Mouse (Mus musculus) naive thymus-derived CD4-positive, alpha-beta T cell, adult 5 months (primary cell): Measurements from ENCODE around the gene Alkbh6. TPM values are rescaled to one million over a fixed set of nuclear protein-coding genes. Genes with fewer than 3 reads are reported as not detected.

Source experiments
- polyA plus RNA-seq: library from polyadenylated mRNA; unstranded; fragments of 100-300 nt; shearing (Covaris generic); gene quantifications from one replicate; pipeline ENCODE4 v1.2.1, GENCODE M21; 2017

The Alkbh6 gene
- 92.8 TPM for polyA plus RNA-seq

GRCm38 (mm10) chr7:30308076-30309005 is at the start of gene Alkbh6:
Alkbh6 (plus strand) TSS chr7:30308717.

GRCm38 (mm10) chr7:30279951-30280669 is 28.4 kb upstream of the Alkbh6 start, which contains the start of the genes Thap8 and Wdr62:
Thap8 (plus strand) TSS chr7:30280094.
Wdr62 (minus strand) TSS chr7:30280419.

DNA sequence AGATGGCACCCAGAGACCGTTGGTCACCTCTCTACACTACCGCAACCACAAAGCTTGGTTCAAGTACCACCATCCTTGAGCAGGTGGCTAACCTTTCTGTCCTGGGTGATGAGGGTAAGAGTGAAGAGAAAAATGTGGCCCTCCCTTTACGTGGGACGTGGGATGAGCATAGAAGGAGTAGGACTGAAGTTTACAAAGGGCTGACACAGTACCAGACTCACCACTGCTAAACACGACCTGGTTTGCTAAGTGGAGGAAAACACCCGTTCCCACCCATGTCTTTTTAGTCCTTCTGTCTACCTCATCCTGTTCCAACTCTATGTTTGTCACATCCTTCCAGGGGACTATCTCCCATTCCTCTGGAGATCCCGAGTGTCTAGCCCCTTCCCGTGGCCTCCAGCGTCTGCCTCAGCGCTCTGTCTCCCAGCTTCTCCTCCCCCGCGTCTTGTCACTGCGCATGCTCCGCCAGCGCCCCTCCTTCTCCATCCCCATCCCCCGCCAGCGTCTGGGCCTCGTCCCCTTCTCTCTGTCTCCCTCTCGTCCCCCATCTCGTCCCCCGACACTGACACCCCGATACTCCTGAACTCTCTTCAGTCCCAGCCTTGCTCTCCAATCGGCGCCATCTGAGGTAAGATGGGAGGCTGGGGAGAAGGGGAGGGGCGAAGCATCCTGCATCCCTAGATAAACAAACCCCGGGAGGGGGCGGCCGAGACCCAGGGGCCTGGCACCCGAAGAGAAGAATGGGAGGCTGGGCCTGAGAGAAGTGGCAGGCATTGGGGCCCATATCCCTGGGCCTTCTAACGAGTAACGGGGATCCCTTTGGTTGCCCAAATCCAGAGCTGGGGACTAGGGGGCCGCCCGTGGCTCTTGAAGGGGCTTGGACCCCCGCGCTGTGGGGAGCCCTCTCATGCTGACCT is 17.0 kb upstream of the Alkbh6 start, which contains the start of gene Clip3:
Clip3 (plus strand) TSS at position 514 of the 917 bp plus-strand sequence.

GRCm38 (mm10) chr7:30314721-30315155 is 6.2 kb downstream of the Alkbh6 start, which contains the start of gene Syne4:
Syne4 (plus strand) TSS chr7:30314807.

DNA sequence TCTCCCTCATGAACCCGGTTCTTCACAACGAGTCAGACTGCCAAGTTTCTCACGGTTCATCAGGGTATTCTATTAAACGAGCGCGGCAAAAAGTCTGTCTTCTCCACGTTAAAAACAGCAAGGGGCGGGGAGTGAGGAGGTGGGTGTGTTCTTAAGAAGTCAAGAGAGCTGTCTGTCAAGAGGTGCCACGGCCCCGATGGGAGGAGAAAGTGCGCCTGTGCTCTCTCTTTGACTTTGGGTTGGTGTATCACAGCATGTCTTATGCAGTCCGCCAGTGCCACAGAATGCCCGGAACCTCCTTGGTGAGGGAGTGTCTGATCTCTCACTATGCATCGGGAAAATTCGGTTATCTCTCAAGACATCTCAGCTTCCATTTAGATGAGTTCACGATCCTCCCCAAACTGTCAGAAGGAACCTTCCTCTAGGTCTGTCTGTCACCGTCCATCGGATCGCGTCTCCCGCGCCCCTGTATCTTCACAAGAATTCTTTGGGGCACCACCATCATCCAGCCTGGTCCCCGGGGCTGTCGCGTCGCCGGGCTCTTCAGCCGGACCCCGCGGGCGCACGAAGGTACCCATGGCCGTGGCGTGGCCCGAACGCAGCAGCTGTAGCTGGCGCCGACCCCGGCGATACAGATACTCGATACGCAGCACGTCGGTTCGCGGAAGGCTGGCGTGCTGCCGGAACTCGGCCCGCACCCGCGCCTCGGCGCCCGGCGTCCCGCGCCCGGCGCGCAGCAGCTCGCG is 13.2 kb downstream of the Alkbh6 start, which contains the start of gene E130208F15Rik:
E130208F15Rik (plus strand) TSS at position 202 of the 746 bp plus-strand sequence.

GRCm38 (mm10) chr7:30323795-30324194 is 15.3 kb downstream of the Alkbh6 start, which contains the start of gene Sdhaf1:
Sdhaf1 (minus strand) TSS chr7:30323895.

DNA sequence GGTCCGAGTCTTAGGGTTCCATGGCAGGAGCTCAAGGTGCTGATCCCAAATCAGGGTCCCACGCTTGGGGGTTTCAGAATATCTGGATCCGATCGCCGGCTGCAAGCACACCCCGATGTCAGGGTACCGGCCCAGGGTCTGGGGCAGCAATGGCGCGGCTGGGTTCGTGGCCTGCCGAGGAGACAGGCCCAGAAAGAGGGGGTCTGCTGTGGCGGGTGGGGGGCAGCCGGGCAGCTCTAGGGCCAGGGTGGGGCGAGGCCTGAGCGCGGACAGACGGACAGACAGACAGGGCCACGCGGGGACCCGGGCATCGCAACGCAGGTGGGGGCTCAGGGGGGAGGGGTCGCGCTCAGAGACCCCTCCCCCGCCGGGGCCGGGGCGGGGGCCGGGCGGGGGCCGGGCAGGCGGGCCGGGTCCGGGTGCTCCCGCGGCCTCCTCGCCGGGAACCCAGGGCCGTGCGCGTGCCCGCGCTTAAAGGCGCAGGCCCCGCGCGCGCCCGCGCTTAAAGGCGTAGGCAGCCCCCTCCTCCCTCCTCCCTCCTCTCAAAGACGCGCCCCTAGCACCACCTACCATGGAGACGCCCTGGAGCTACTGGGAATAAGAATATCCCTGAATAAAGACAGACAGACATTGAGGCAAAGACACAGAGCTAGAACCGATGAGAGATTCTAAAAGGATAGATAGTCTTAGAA is 54.3 kb downstream of the Alkbh6 start, which contains the start of gene Lrfn3:
Lrfn3 (minus strand) TSS at position 121 of the 692 bp plus-strand sequence.

Other genes starting within 250 kb of the Alkbh6 start
- 7.3 TPM for gene Zfp82, start 235.8 kb upstream of the Alkbh6 start, polyA plus RNA-seq
- not detected for gene Gm26920, start 218.3 kb upstream of the Alkbh6 start, polyA plus RNA-seq
- 7.2 TPM for gene Zfp566, start 218.2 kb upstream of the Alkbh6 start, polyA plus RNA-seq
- gene Zfp260, start 213.9 kb upstream of the Alkbh6 start, polyA plus RNA-seq, result 54.9 TPM
- gene Zfp382, start 186.8 kb upstream of the Alkbh6 start, polyA plus RNA-seq, result 9.6 TPM
- 49.7 TPM for gene Zfp146, start 139.0 kb upstream of the Alkbh6 start, polyA plus RNA-seq
- not detected for gene Cox7a1, start 124.6 kb upstream of the Alkbh6 start, polyA plus RNA-seq
- gene Capns1, start 109.9 kb upstream of the Alkbh6 start, polyA plus RNA-seq, result 52.2 TPM
- gene Polr2i, start 76.8 kb upstream of the Alkbh6 start, polyA plus RNA-seq, result 27.8 TPM
- 34.7 TPM for gene Tbcb, start 76.4 kb upstream of the Alkbh6 start, polyA plus RNA-seq
- gene Ovol3, start 73.0 kb upstream of the Alkbh6 start, polyA plus RNA-seq, result not detected
- 1.0 TPM for gene Thap8, start 28.6 kb upstream of the Alkbh6 start, polyA plus RNA-seq
- gene Wdr62, start 28.3 kb upstream of the Alkbh6 start, polyA plus RNA-seq, result 5.2 TPM
- not detected for gene Clip3, start 17.0 kb upstream of the Alkbh6 start, polyA plus RNA-seq
- 6.1 TPM for gene Syne4, start 6.1 kb downstream of the Alkbh6 start, polyA plus RNA-seq
- gene E130208F15Rik, start 13.0 kb downstream of the Alkbh6 start, polyA plus RNA-seq, result not detected
- gene Sdhaf1, start 15.2 kb downstream of the Alkbh6 start, polyA plus RNA-seq, result 24.2 TPM
- gene Lrfn3, start 54.1 kb downstream of the Alkbh6 start, polyA plus RNA-seq, result not detected
- gene Tyrobp, start 105.0 kb downstream of the Alkbh6 start, polyA plus RNA-seq, result not detected
- 367 TPM for gene Hcst, start 111.1 kb downstream of the Alkbh6 start, polyA plus RNA-seq
- 181 TPM for gene Nfkbid, start 113.0 kb downstream of the Alkbh6 start, polyA plus RNA-seq
- gene Aplp1, start 136.8 kb downstream of the Alkbh6 start, polyA plus RNA-seq, result 3.6 TPM
- not detected for gene Kirrel2, start 149.0 kb downstream of the Alkbh6 start, polyA plus RNA-seq
- gene Nphs1, start 149.6 kb downstream of the Alkbh6 start, polyA plus RNA-seq, result not detected
- gene Prodh2, start 184.9 kb downstream of the Alkbh6 start, polyA plus RNA-seq, result not detected
- 1.2 TPM for gene Arhgap33, start 226.3 kb downstream of the Alkbh6 start, polyA plus RNA-seq
- 5.3 TPM for gene Hspb6, start 243.5 kb downstream of the Alkbh6 start, polyA plus RNA-seq
- 4.3 TPM for gene Proser3, start 243.6 kb downstream of the Alkbh6 start, polyA plus RNA-seq